Mouse (Mus musculus): ENCODE measurements around the gene Rangap1. TPM values are rescaled to one million over a fixed set of nuclear protein-coding genes. Genes with fewer than 3 reads are reported as not detected.
A peak's percentile ranks its signal among the peaks of the same experiment; 100 is the strongest.
"Not testable (repeated sequence)": the region's sequence is repeated elsewhere in the genome, so short reads cannot be mapped to it uniquely, and the experiment has no call there.

Rangap1 gene
- polyA plus RNA-seq, 1 experiment from 2014 or later = 198 TPM

- Histone ChIP-seq H3K4me3 (no peak overlapping the region), H3K9me3 (no peaks in the 10 kb centered on the region), H3K4me1 (no peaks in the 10 kb centered on the region), H3K27me3 (ENCODE audit: poor library complexity, severe bottlenecking) (no peaks in the 10 kb centered on the region), H3K36me3 (replicated peaks) (peaks cover 57% of the 10 kb centered on the region), H3K27ac (no peak overlapping the region)
- no peak for DNase-seq (ENCODE audit: extremely low spot score, low spot score)
- 88% methylated on average over 13 of the region's 13 CpGs for WGBS
Measured at GRCm38 (mm10) chr15:81702306-81703093, 42.8 kb downstream of the Rangap1 start.

DNA sequence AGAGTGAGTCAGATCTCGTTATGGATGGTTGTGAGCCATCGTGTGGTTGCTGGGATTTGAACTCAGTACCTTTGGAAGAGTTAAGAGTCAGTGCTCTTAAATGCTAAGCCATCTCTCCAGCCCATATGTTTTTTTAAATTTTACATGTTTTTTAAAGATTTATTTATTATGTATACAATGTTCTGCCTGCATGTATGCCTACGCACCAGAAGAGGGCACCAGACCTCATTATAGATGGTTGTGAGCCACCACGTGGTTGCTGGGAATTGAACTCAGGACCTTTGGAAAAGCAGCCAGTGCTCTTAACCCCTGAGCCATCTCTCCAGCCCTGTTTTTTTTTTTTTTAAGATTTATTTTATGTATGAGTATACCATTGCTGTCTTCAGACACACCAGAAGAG, 44.0 kb downstream of the Rangap1 start:
- H3K9me3 ChIP-seq; H3K4me1 ChIP-seq; DNase-seq (ENCODE audit: extremely low spot score, low spot score); H3K4me3 ChIP-seq; H3K27ac ChIP-seq: not testable (repeated sequence)
- H3K27me3 ChIP-seq (ENCODE audit: poor library complexity, severe bottlenecking) = peaks cover 11% of the 10 kb centered on the region
- H3K36me3 ChIP-seq (replicated peaks) = peaks cover 45% of the 10 kb centered on the region
- 79% methylated on average over 4 of the region's 4 CpGs for WGBS

DNA sequence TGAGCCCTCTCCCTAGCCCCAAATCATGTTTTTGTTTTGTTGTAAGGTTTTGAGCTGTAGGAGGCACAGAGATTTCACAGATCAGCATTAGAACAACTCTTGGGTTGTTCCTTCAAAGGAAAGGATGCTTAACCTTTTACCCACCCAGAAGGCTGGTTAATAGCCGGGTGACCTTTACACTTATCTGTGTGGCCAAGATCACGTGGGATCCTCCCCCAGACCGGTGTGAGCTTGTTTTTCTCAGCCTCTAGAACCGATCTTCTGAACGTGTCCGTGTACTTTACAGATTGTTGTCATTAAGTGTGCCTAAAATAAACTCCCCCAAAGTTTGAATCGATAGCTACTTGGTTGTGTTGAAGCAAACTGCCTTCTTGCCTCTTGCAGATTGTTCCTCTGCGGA, 44.7 kb downstream of the Rangap1 start:
- no peak for DNase-seq (ENCODE audit: extremely low spot score, low spot score)
- no peak overlapping the region for H3K27ac ChIP-seq
- H3K9me3 ChIP-seq = no peaks in the 10 kb centered on the region
- H3K4me1 ChIP-seq = 0 out of 2 replicates have a peak, but pooled peaks cover 4% of the 10 kb centered on the region
- H3K4me3 ChIP-seq = no peak overlapping the region
- H3K27me3 ChIP-seq (ENCODE audit: poor library complexity, severe bottlenecking) = peaks cover 18% of the 10 kb centered on the region
- 86% methylated on average over 8 of the region's 8 CpGs for WGBS
- H3K36me3 ChIP-seq (replicated peaks) = peaks cover 38% of the 10 kb centered on the region

DNA sequence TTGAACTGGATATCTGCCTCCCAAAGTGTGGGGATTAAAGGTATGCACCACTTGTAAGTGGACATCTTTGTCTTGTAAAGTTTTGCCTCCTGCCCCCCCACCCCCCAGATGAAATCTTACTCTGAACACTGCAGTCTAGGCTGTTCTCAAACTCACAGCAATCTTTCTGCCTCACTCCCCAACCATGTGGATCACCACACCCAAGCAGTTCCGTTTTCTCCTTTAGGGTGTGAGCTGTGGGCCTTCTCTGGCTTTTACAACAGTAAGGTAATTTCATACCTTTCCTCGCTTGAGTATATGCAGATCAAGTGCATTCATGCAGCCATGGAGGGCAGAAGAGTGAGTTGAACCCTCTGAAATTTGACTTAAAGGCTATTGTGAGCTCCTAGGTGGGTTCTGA, 45.2 kb downstream of the Rangap1 start:
- DNase-seq (ENCODE audit: extremely low spot score, low spot score) = no peak
- H3K27me3 ChIP-seq (ENCODE audit: poor library complexity, severe bottlenecking) = peaks cover 23% of the 10 kb centered on the region
- H3K36me3 ChIP-seq (replicated peaks) = peaks cover 33% of the 10 kb centered on the region
- H3K4me1 ChIP-seq = 0 out of 2 replicates have a peak, but pooled peaks cover 4% of the 10 kb centered on the region
- no peak overlapping the region for H3K4me3 ChIP-seq
- H3K27ac ChIP-seq = no peak overlapping the region
- H3K9me3 ChIP-seq = no peaks in the 10 kb centered on the region
- 67% methylated on average over 2 of the region's 2 CpGs for WGBS

DNA sequence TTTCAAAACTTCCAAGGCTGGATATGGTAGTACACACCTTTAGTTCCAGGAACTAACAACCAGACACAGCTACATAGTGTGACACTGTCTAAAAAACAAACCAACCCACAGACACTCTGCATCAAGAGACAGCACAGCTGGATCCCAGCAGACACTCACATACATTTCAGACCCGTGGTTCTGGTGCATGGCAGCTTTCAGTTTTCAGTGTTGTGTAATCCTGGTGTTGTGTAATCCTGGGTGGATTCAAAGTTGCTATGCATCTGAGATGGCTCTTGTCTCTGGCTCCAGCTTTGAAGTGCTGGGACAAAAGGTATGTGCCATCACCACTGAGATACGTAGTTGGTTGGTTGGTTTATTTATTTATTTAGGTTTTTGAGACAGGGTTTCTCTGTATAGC, 46.8 kb downstream of the Rangap1 start:
- H3K27me3 ChIP-seq (ENCODE audit: poor library complexity, severe bottlenecking) = peaks cover 39% of the 10 kb centered on the region
- no peak overlapping the region for H3K4me3 ChIP-seq
- no peak for DNase-seq (ENCODE audit: extremely low spot score, low spot score)
- H3K4me1 ChIP-seq = peaks cover 19% of the 10 kb centered on the region
- WGBS = 74% methylated on average over 2 of the region's 2 CpGs
- H3K27ac ChIP-seq = no peak overlapping the region
- H3K9me3 ChIP-seq = no peaks in the 10 kb centered on the region
- H3K36me3 ChIP-seq (replicated peaks) = peaks cover 17% of the 10 kb centered on the region

DNA sequence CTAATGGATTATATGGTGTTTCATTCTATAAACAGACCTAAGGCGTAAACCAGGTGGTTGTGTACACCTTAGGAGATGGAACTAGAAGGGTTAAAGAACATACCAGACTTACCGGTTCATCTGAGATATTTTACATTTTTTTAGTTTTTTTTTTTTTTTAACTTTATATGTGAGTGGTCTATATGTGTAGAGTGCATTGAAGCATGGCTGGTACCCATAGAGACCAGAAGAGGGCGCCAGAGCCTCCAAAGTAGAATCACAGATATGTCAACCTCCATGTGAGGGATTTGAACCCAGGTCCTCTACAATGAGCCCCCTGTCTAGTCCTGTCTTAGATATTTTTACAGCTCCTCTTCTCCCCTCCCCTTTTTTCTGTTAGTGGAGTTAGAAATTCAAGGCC, 47.5 kb downstream of the Rangap1 start:
- Histone ChIP-seq H3K27ac (no peak overlapping the region), H3K9me3 (no peaks in the 10 kb centered on the region), H3K27me3 (ENCODE audit: poor library complexity, severe bottlenecking) (peaks cover 46% of the 10 kb centered on the region), H3K36me3 (replicated peaks) (peaks cover 10% of the 10 kb centered on the region), H3K4me1 (peaks cover 26% of the 10 kb centered on the region), H3K4me3 (no peak overlapping the region)
- WGBS = 56% methylated on average over 3 of the region's 3 CpGs
- no peak for DNase-seq (ENCODE audit: extremely low spot score, low spot score)

- no peak within 1 kb of the TSS for H3K4me3 ChIP-seq
- DNase-seq (ENCODE audit: extremely low spot score, low spot score) = no peak
- WGBS = 58% methylated on average over 7 of the region's 7 CpGs
- peaks cover 53% of the 10 kb centered on the region for H3K27me3 ChIP-seq (ENCODE audit: poor library complexity, severe bottlenecking)
- H3K9me3 ChIP-seq = no peaks in the 10 kb centered on the region
- no peak within 1 kb of the TSS for H3K27ac ChIP-seq
- peaks cover 26% of the 10 kb centered on the region for H3K4me1 ChIP-seq
- peaks cover 3% of the 10 kb centered on the region for H3K36me3 ChIP-seq (replicated peaks)
Measured at GRCm38 (mm10) chr15:81697175-81697574, 48.2 kb downstream of the Rangap1 start, which contains the start of gene Chadl. TSS of gene Chadl (minus strand) at chr15:81697287.

DNA sequence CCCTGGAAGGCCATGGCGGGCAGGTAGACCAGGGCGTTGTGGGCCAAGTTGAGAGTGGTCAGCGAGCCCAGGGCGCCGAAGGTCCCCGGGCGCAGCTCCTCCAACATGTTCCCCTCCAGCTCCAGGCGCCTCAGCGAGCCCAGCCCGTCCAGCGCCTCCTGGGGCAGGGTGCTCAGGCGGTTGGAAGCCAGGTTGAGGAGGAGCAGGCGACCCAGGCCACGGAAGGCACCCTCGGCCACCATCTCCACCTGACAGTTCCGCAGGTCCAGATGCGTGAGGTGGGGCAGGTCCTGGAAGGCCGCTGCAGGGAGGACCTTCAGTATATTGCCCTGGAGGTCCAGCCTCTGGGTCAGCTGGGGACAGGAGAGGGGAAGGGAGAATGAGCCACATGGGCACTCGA, 50.4 kb downstream of the Rangap1 start:
- Histone ChIP-seq H3K27ac (peak overlapping the region; percentile 84), H3K4me1 (peaks cover 26% of the 10 kb centered on the region), H3K36me3 (replicated peaks) (no peaks in the 10 kb centered on the region), H3K4me3 (peak overlapping the region; percentile 69), H3K27me3 (ENCODE audit: poor library complexity, severe bottlenecking) (peaks cover 62% of the 10 kb centered on the region), H3K9me3 (no peaks in the 10 kb centered on the region)
- 24% methylated on average over 19 of the region's 19 CpGs for WGBS
- no peak for DNase-seq (ENCODE audit: extremely low spot score, low spot score)

- no peaks in the 10 kb centered on the region for H3K36me3 ChIP-seq (replicated peaks)
- peak overlapping the region; percentile 69 for H3K4me3 ChIP-seq
- peak overlapping the region; percentile 84 for H3K27ac ChIP-seq
- under 1% methylated on average over 95 of the region's 107 CpGs for WGBS
- DNase-seq (ENCODE audit: extremely low spot score, low spot score) = peak; percentile 82
- H3K4me1 ChIP-seq = peaks cover 26% of the 10 kb centered on the region
- peaks cover 62% of the 10 kb centered on the region for H3K27me3 ChIP-seq (ENCODE audit: poor library complexity, severe bottlenecking)
- no peaks in the 10 kb centered on the region for H3K9me3 ChIP-seq
Measured at GRCm38 (mm10) chr15:81693967-81694881, 51.1 kb downstream of the Rangap1 start.

DNA sequence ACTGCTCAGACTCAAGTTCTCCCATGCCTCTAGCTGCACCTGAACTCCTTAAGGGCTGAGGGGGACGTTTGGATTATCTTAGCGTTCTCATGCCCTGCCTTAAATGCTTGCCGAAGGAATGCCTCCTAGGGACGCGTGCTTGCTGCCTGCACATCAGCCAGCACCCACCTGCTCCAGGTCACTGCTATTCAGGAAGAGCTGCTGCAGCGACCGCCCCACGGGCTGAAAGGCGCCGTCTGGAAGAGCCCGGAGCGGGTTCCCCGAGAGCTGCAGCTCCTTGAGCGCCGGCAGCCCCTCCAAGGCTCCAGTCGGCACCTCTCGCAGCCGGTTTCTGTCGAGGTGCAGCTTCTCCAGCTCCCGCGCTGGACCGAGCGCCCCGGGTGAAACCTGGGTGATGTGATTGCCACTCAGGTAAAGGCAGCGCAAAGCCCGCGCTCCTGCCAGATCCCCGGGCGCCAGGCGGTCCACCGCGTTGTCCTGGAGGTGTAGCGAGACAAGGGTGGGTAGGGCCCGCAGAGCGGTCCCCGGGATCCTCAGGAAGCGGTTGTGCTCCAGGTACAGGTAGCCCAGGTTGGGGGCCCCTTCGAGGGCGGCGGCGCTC, 51.9 kb downstream of the Rangap1 start:
- peak overlapping the region; percentile 69 for H3K4me3 ChIP-seq
- no peak for DNase-seq (ENCODE audit: extremely low spot score, low spot score)
- WGBS = 5% methylated on average over 41 of the region's 41 CpGs

DNA sequence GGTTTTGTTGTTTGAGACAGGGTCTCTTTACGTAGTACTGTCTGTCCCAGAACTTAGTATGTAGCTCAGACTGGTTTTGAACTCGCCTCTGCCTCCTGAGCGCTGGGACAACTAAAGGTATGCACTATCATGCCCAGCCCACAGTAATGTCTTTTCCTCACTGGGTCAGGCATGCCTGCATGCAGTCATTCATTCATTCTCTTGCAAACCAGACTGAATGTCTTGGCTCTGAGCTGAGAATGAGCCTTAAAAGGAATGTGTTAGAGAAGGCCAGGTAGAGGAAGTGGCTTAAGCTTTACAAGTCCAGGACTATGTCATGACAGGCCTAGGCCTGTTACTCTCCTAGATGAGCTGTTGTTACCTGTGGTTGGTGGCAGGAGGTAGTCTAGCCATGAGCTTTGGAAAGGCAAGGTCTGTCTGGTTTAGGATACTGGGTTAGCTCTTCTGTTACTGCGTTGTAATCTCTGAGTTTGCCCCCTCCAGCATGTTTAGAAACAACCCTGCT, 65.0 kb downstream of the Rangap1 start:
- WGBS = 93% methylated on average over 4 of the region's 4 CpGs
- peaks cover 97% of the 10 kb centered on the region for H3K36me3 ChIP-seq (replicated peaks)

More for the DNA sequence above, 51.9 kb downstream of the Rangap1 start:
- no peaks in the 10 kb centered on the region for H3K9me3 ChIP-seq
- H3K27ac ChIP-seq = peak overlapping the region; percentile 84
- peaks cover 26% of the 10 kb centered on the region for H3K4me1 ChIP-seq
- peaks cover 62% of the 10 kb centered on the region for H3K27me3 ChIP-seq (ENCODE audit: poor library complexity, severe bottlenecking)
- peaks cover 6% of the 10 kb centered on the region for H3K36me3 ChIP-seq (replicated peaks)

GRCm38 (mm10) chr15:81676637-81677036, 68.7 kb downstream of the Rangap1 start:
- 92% methylated on average over 3 of the region's 3 CpGs for WGBS
- no peak for DNase-seq (ENCODE audit: extremely low spot score, low spot score)
- Histone ChIP-seq H3K4me1 (no peaks in the 10 kb centered on the region), H3K27ac (no peak overlapping the region), H3K9me3 (no peaks in the 10 kb centered on the region), H3K36me3 (replicated peaks) (peaks cover 88% of the 10 kb centered on the region), H3K27me3 (ENCODE audit: poor library complexity, severe bottlenecking) (no peaks in the 10 kb centered on the region), H3K4me3 (no peak overlapping the region)

More for the DNA sequence above, 65.0 kb downstream of the Rangap1 start:
- H3K4me3 ChIP-seq = no peak overlapping the region
- H3K27me3 ChIP-seq (ENCODE audit: poor library complexity, severe bottlenecking) = no peaks in the 10 kb centered on the region
- H3K27ac ChIP-seq = no peak overlapping the region
- no peak for DNase-seq (ENCODE audit: extremely low spot score, low spot score)
- no peaks in the 10 kb centered on the region for H3K4me1 ChIP-seq
- no peaks in the 10 kb centered on the region for H3K9me3 ChIP-seq
